Mouse (Mus musculus): Measurements from ENCODE around the gene Gad1.

DNA sequence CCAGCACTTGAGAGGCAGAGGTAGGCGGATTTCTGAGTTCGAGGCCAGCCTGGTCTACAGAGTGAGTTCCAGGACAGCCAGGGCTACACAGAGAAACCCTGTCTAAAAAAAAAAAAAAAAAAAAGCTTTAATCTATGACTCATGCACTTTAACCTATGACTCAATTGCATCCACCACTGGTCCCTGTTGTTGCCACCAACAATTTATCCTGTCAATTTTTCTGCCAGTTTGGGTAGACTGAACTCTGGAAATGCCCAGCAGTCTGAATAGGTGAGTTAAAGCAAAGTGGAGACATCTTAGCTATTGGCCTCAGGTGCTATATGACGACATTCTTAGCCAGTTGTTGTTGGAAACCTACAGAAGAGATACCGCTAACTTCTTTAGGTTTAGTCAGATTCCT, 96.6 kb downstream of the Gad1 start:
- TF ChIP-seq POLR2A (IDR thresholded peaks at IDR 0.05; ENCODE audit: borderline replicate concordance, control insufficient read depth, low read depth, low read length) (no peak), CTCF (IDR thresholded peaks at IDR 0.05; ENCODE audit: control insufficient read depth, insufficient read depth, low read length) (no peak)
